Mouse (Mus musculus) neural tube, embryonic 10.5 days (tissue): ENCODE measurements at regions not wholly inside any gene's neighbourhood (a gene's known extent, or its start where the extent isn't known, plus 50 kb on each side); places are given as distances from the start of the nearest gene placed in this dataset.

Experiments
- DNase-seq: peaks from one replicate; pipeline ENCODE4 v3.0.0-alpha.2; 2017; ENCODE audit warnings: low spot score; ENCODE audit errors: extremely low spot score

GRCm38 (mm10) chr15:19094061-19094810 lies 275.5 kb downstream of the Cdh10 start:
- DNase-seq, result no peak

- DNase-seq, result peak; percentile 40
These were observed 296.2 kb downstream of the Cdh10 start for GRCm38 (mm10) chr15:19114951-19115350.

GRCm38 (mm10) chr15:19118995-19119394 lies 300.2 kb downstream of the Cdh10 start:
- DNase-seq, result no peak

GRCm38 (mm10) chr15:19127454-19127853 lies 308.7 kb downstream of the Cdh10 start:
- no peak for DNase-seq

- no peak for DNase-seq
These were observed 310.6 kb downstream of the Cdh10 start for GRCm38 (mm10) chr15:19129316-19129715.

- no peak for DNase-seq
These were observed 334.9 kb downstream of the Cdh10 start for GRCm38 (mm10) chr15:19153682-19154081.

GRCm38 (mm10) chr15:19162119-19162888 lies 343.6 kb downstream of the Cdh10 start:
- DNase-seq, result no peak

GRCm38 (mm10) chr15:19175470-19175869 lies 356.7 kb downstream of the Cdh10 start:
- DNase-seq, result no peak
